Mouse (Mus musculus): Measurements from ENCODE around the gene Farp1. TPM values are rescaled to one million over a fixed set of nuclear protein-coding genes. Genes with fewer than 3 reads are reported as not detected.

Farp1 gene
- total RNA-seq, 4 experiments from 2014 or later = 125 to 132 (median 132) TPM

- DNase-seq (ENCODE audit: low spot score in 2 of 2) = no peak
These were observed 270.5 kb downstream of the Farp1 start for GRCm38 (mm10) chr14:121305316-121306064.

GRCm38 (mm10) chr14:121309909-121310308 lies 274.9 kb downstream of the Farp1 start:
- DNase-seq (ENCODE audit: low spot score in 2 of 2) = no peak

- no peak for DNase-seq (ENCODE audit: low spot score in 2 of 2)
These were observed 275.5 kb downstream of the Farp1 start for GRCm38 (mm10) chr14:121310325-121311080.

- DNase-seq (ENCODE audit: low spot score in 2 of 2) = no peak
These were observed 276.1 kb downstream of the Farp1 start for GRCm38 (mm10) chr14:121311083-121311482.

GRCm38 (mm10) chr14:121313283-121313682 lies 278.3 kb downstream of the Farp1 start:
- DNase-seq (ENCODE audit: low spot score in 2 of 2) = no peak

- no peak for DNase-seq (ENCODE audit: low spot score in 2 of 2)
These were observed 279.9 kb downstream of the Farp1 start for GRCm38 (mm10) chr14:121314934-121315333.

GRCm38 (mm10) chr14:121316136-121316535 lies 281.1 kb downstream of the Farp1 start:
- no peak for DNase-seq (ENCODE audit: low spot score in 2 of 2)

- DNase-seq (ENCODE audit: low spot score in 2 of 2) = no peak
These were observed 281.8 kb downstream of the Farp1 start for GRCm38 (mm10) chr14:121316631-121317311.

GRCm38 (mm10) chr14:121317312-121317671 lies 282.3 kb downstream of the Farp1 start:
- DNase-seq (ENCODE audit: low spot score in 2 of 2) = no peak

- no peak for DNase-seq (ENCODE audit: low spot score in 2 of 2)
These were observed 283.4 kb downstream of the Farp1 start for GRCm38 (mm10) chr14:121318382-121318781.

GRCm38 (mm10) chr14:121322150-121322549 lies 287.1 kb downstream of the Farp1 start:
- no peak for DNase-seq (ENCODE audit: low spot score in 2 of 2)

GRCm38 (mm10) chr14:121322641-121323040 lies 287.6 kb downstream of the Farp1 start:
- DNase-seq (ENCODE audit: low spot score in 2 of 2) = peak; percentile 34 to 86

GRCm38 (mm10) chr14:121324521-121325330 lies 289.7 kb downstream of the Farp1 start:
- peak in 1 of 2 experiments; percentile 31 for DNase-seq (ENCODE audit: low spot score in 2 of 2)

GRCm38 (mm10) chr14:121326432-121326831 lies 291.4 kb downstream of the Farp1 start:
- DNase-seq (ENCODE audit: low spot score in 2 of 2) = no peak

GRCm38 (mm10) chr14:121328878-121329277 lies 293.9 kb downstream of the Farp1 start:
- no peak for DNase-seq (ENCODE audit: low spot score in 2 of 2)

- DNase-seq (ENCODE audit: low spot score in 2 of 2) = no peak
These were observed 294.5 kb downstream of the Farp1 start for GRCm38 (mm10) chr14:121329401-121330089.

GRCm38 (mm10) chr14:121330090-121330408 lies 295.0 kb downstream of the Farp1 start:
- DNase-seq (ENCODE audit: low spot score in 2 of 2) = no peak

Measured in left cerebral cortex, adult 8-10 months (tissue).